Mouse (Mus musculus) G1E (cell line): ENCODE results near the gene Prrc2b.

Experiments
- CTCF ChIP-seq: IDR thresholded peaks from 2 replicates; pipeline ENCODE4 v1.5.1; 2012; ENCODE audit warnings: low read depth, low read length, inconsistent platforms, mixed read lengths
- GATA1 ChIP-seq: IDR thresholded peaks from 2 replicates; pipeline ENCODE4 v1.6.1; 2012; ENCODE audit warnings: borderline replicate concordance, low read length, inconsistent platforms, mixed read lengths
- POLR2AphosphoS5 ChIP-seq: IDR thresholded peaks from 2 replicates; pipeline ENCODE4 v1.6.1; 2012; ENCODE audit warnings: low read depth, low read length, inconsistent platforms; ENCODE audit not compliant: insufficient replicate concordance

DNA sequence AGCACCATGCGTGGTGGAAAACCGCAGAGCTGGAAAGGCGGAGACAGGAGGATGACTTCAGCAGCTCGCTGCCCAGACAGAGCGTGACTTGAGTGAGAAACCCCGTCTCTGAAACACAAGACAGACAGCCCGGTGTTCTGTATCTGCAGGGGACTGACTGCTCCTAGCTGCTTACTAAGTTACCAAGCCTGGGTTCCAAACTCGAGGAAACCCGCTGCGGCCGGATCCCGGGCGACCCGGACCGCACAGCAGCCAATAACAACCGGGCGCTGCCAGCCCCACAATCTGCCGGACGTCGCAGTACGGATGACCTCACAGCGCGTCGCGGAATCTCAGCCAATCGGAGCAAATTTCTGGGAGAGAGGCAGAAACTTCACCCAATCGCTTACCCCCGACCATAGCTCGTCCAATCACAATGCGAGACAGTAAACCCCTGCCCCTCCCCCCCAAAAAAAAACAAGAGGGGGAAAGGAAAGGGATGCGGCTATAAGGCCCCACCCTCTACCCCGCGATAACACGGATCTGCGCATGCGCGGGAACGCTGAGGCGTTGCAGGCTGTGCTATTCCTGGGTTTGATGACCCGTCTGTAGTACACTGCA lies 13.1 kb upstream of the Prrc2b start:
- TF ChIP-seq GATA1 (no peak), CTCF (no peak), POLR2AphosphoS5 (no peak)
